Mouse (Mus musculus): Measurements from ENCODE around the gene Spn. TPM values are rescaled to one million over a fixed set of nuclear protein-coding genes. Genes with fewer than 3 reads are reported as not detected.

The Spn gene
- polyA plus RNA-seq, 1 experiment from 2014 or later, result 12.7 TPM

- DNase-seq (ENCODE audit: low spot score) (no peak), ATAC-seq (replicated peaks; ENCODE audit: low FRiP score) (no peak)
- Histone ChIP-seq H3K27ac (ENCODE audit: low read depth, low read length) (peak overlapping the region; percentile 65), H3K4me3 (ENCODE audit: low read depth, low read length) (peak overlapping the region; percentile 39), H3K4me1 (replicated peaks; ENCODE audit: control insufficient read depth, insufficient read depth, low read length) (peaks cover 49% of the 10 kb centered on the region), H3K27me3 (replicated peaks; ENCODE audit: control insufficient read depth, insufficient read depth, low read length) (no peaks in the 10 kb centered on the region), H3K9ac (ENCODE audit: low read depth, low read length) (peak overlapping the region; percentile 48), H3K36me3 (ENCODE audit: control insufficient read depth, insufficient read depth, low read length) (peaks cover 2% of the 10 kb centered on the region; the same call in 1 of the 2 replicates), H3K4me2 (peak overlapping the region; percentile 58), H3K9me3 (ENCODE audit: control insufficient read depth, low read length) (no peaks in the 10 kb centered on the region)
- WGBS, result 76% methylated on average over 22 of the region's 22 CpGs
These were observed 1.2 kb downstream of the Spn start for GRCm38 (mm10) chr7:127136181-127137071.

- DNase-seq (ENCODE audit: low spot score), result no peak
- ATAC-seq (replicated peaks; ENCODE audit: low FRiP score), result no peak
- Histone ChIP-seq H3K27me3 (replicated peaks; ENCODE audit: control insufficient read depth, insufficient read depth, low read length) (no peaks in the 10 kb centered on the region), H3K4me3 (ENCODE audit: low read depth, low read length) (peak overlapping the region; percentile 39), H3K27ac (ENCODE audit: low read depth, low read length) (no peak overlapping the region), H3K4me2 (peak overlapping the region; percentile 58), H3K36me3 (ENCODE audit: control insufficient read depth, insufficient read depth, low read length) (peaks cover 2% of the 10 kb centered on the region; the same call in 1 of the 2 replicates), H3K9me3 (ENCODE audit: control insufficient read depth, low read length) (no peaks in the 10 kb centered on the region), H3K9ac (ENCODE audit: low read depth, low read length) (peak overlapping the region; percentile 1; the same call in 1 of the 2 replicates), H3K4me1 (replicated peaks; ENCODE audit: control insufficient read depth, insufficient read depth, low read length) (peaks cover 38% of the 10 kb centered on the region)
- 68% methylated on average over 11 of the region's 11 CpGs for WGBS
These were observed 2.7 kb downstream of the Spn start for GRCm38 (mm10) chr7:127134821-127135447.

- Histone ChIP-seq H3K27me3 (replicated peaks; ENCODE audit: control insufficient read depth, insufficient read depth, low read length) (no peaks in the 10 kb centered on the region), H3K4me3 (ENCODE audit: low read depth, low read length) (no peak overlapping the region), H3K9me3 (ENCODE audit: control insufficient read depth, low read length) (no peaks in the 10 kb centered on the region), H3K9ac (ENCODE audit: low read depth, low read length) (no peak overlapping the region), H3K27ac (ENCODE audit: low read depth, low read length) (no peak overlapping the region), H3K4me1 (replicated peaks; ENCODE audit: control insufficient read depth, insufficient read depth, low read length) (peaks cover 32% of the 10 kb centered on the region), H3K4me2 (no peak overlapping the region), H3K36me3 (ENCODE audit: control insufficient read depth, insufficient read depth, low read length) (peaks cover 2% of the 10 kb centered on the region; the same call in 1 of the 2 replicates)
- 76% methylated on average over 5 of the region's 5 CpGs for WGBS
- no peak for DNase-seq (ENCODE audit: low spot score)
- ATAC-seq (replicated peaks; ENCODE audit: low FRiP score), result no peak
These were observed 4.5 kb downstream of the Spn start for GRCm38 (mm10) chr7:127133125-127133524.

GRCm38 (mm10) chr7:127129638-127130037 lies 8.0 kb downstream of the Spn start:
- Histone ChIP-seq H3K4me3 (ENCODE audit: low read depth, low read length) (no peak overlapping the region), H3K27ac (ENCODE audit: low read depth, low read length) (no peak overlapping the region), H3K9ac (ENCODE audit: low read depth, low read length) (no peak overlapping the region), H3K4me1 (replicated peaks; ENCODE audit: control insufficient read depth, insufficient read depth, low read length) (peaks cover 3% of the 10 kb centered on the region), H3K9me3 (ENCODE audit: control insufficient read depth, low read length) (no peaks in the 10 kb centered on the region), H3K4me2 (no peak overlapping the region), H3K36me3 (ENCODE audit: control insufficient read depth, insufficient read depth, low read length) (no peaks in the 10 kb centered on the region), H3K27me3 (replicated peaks; ENCODE audit: control insufficient read depth, insufficient read depth, low read length) (no peaks in the 10 kb centered on the region)
- ATAC-seq (replicated peaks; ENCODE audit: low FRiP score) (peak; percentile 49; the same call in 1 of the 2 replicates), DNase-seq (ENCODE audit: low spot score) (no peak)
- 23% methylated on average over 4 of the region's 4 CpGs for WGBS

- DNase-seq (ENCODE audit: low spot score), result no peak
These were observed 15.7 kb downstream of the Spn start, which contains the start of gene Qprt for GRCm38 (mm10) chr7:127121911-127122270. Gene Qprt, minus strand, starts transcription at chr7:127122226.

GRCm38 (mm10) chr7:127121061-127121910 lies 16.3 kb downstream of the Spn start:
- Histone ChIP-seq H3K4me2 (peak overlapping the region; percentile 48), H3K27me3 (replicated peaks; ENCODE audit: control insufficient read depth, insufficient read depth, low read length) (peaks cover 6% of the 10 kb centered on the region), H3K36me3 (ENCODE audit: control insufficient read depth, insufficient read depth, low read length) (no peaks in the 10 kb centered on the region), H3K9ac (ENCODE audit: low read depth, low read length) (peak overlapping the region; percentile 48), H3K27ac (ENCODE audit: low read depth, low read length) (peak overlapping the region; percentile 63), H3K4me1 (replicated peaks; ENCODE audit: control insufficient read depth, insufficient read depth, low read length) (peaks cover 12% of the 10 kb centered on the region), H3K9me3 (ENCODE audit: control insufficient read depth, low read length) (no peaks in the 10 kb centered on the region), H3K4me3 (ENCODE audit: low read depth, low read length) (peak overlapping the region; percentile 41)
- DNase-seq (ENCODE audit: low spot score), result peak; percentile 54
- ATAC-seq (replicated peaks; ENCODE audit: low FRiP score), result peak; percentile 53
- 27% methylated on average over 21 of the region's 21 CpGs for WGBS

More at GRCm38 (mm10) chr7:127121911-127122270, 15.7 kb downstream of the Spn start, which contains the start of gene Qprt:
- H3K27me3 ChIP-seq (replicated peaks; ENCODE audit: control insufficient read depth, insufficient read depth, low read length), result peaks cover 6% of the 10 kb centered on the region
- no peaks in the 10 kb centered on the region for H3K9me3 ChIP-seq (ENCODE audit: control insufficient read depth, low read length)
- peak; percentile 61 for ATAC-seq (replicated peaks; ENCODE audit: low FRiP score)
- peak within 1 kb of the TSS; percentile 48 for H3K9ac ChIP-seq (ENCODE audit: low read depth, low read length)
- peaks cover 10% of the 10 kb centered on the region for H3K4me1 ChIP-seq (replicated peaks; ENCODE audit: control insufficient read depth, insufficient read depth, low read length)
- peak within 1 kb of the TSS; percentile 48 for H3K4me2 ChIP-seq
- peak within 1 kb of the TSS; percentile 63 for H3K27ac ChIP-seq (ENCODE audit: low read depth, low read length)
- peak within 1 kb of the TSS; percentile 41 for H3K4me3 ChIP-seq (ENCODE audit: low read depth, low read length)
- WGBS, result 16% methylated on average over 7 of the region's 7 CpGs
- H3K36me3 ChIP-seq (ENCODE audit: control insufficient read depth, insufficient read depth, low read length), result no peaks in the 10 kb centered on the region

GRCm38 (mm10) chr7:127118671-127119445 lies 18.8 kb downstream of the Spn start:
- Histone ChIP-seq H3K27me3 (replicated peaks; ENCODE audit: control insufficient read depth, insufficient read depth, low read length) (peaks cover 6% of the 10 kb centered on the region), H3K4me1 (replicated peaks; ENCODE audit: control insufficient read depth, insufficient read depth, low read length) (peaks cover 15% of the 10 kb centered on the region), H3K27ac (ENCODE audit: low read depth, low read length) (peak overlapping the region; percentile 34; the same call in 1 of the 2 replicates), H3K4me3 (ENCODE audit: low read depth, low read length) (no peak overlapping the region), H3K9ac (ENCODE audit: low read depth, low read length) (0 out of 2 replicates have a peak overlapping the region, but pooled peaks have one; percentile 28), H3K4me2 (0 out of 2 replicates have a peak overlapping the region, but pooled peaks have one; percentile 13), H3K36me3 (ENCODE audit: control insufficient read depth, insufficient read depth, low read length) (no peaks in the 10 kb centered on the region), H3K9me3 (ENCODE audit: control insufficient read depth, low read length) (no peaks in the 10 kb centered on the region)
- ATAC-seq (replicated peaks; ENCODE audit: low FRiP score) (no peak), DNase-seq (ENCODE audit: low spot score) (no peak)
- WGBS, result 62% methylated on average over 14 of the region's 14 CpGs

Measured in liver, embryonic 11.5 days (tissue).